Mouse (Mus musculus) MN1 (cell line): Measurements from ENCODE around the gene Ttc9c.

Source experiments
- DNase-seq: peaks from one replicate; pipeline ENCODE4 v3.0.0-alpha.2; 2016; ENCODE audit warnings: low spot score

Ttc9c gene

DNA sequence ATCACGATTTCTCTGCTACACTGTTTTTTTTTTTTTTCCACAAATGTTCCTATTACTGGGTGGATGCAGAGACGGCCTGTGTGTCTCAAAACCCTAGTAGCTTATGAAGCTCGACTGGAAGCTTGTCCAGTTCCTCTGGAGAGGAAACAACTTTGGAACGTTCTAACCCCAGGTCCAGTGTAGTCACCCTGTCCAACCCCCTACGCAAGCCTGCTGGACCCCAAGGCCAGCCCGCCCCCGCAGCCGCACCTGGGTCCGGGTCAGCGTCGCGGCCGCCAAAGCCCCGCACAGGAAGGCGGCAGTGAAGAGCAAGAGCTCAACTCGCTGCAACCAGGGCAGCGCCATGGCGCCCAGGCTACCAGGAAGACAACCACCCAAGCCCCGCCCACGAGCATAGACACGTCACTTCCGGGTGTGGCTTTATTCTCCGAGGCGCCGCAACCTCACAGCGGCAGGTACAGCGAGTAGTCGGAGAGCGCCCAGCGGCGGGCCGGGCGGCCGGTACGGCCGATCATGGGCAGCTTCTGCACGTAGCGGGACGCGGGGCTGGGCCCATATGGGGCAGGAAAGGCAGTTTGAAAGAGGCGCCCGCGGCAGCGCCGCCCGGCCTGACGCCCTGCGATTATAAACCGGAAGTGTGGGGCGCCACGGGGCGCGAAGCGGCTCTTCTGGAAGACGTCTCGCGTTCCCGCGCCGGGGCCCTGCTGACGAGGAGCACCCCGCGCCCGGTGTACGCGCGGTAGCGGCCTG is 44.9 kb downstream of the Ttc9c start, which contains the start of gene Tmem179b:
Tmem179b (minus strand) TSS at position 382 of the 750 bp plus-strand sequence.
- peak; percentile 89 for DNase-seq

GRCm38 (mm10) chr19:8773409-8773808 is 45.7 kb downstream of the Ttc9c start:
- no peak for DNase-seq

- no peak for DNase-seq
Observed at GRCm38 (mm10) chr19:8772996-8773395, 46.1 kb downstream of the Ttc9c start.

GRCm38 (mm10) chr19:8770567-8771270 is 48.4 kb downstream of the Ttc9c start, which contains the start of gene Tmem223:
Gene Tmem223 (plus strand): TSS chr19:8770996.
- DNase-seq, result no peak

GRCm38 (mm10) chr19:8765562-8765961 is 53.6 kb downstream of the Ttc9c start:
- no peak for DNase-seq

DNA sequence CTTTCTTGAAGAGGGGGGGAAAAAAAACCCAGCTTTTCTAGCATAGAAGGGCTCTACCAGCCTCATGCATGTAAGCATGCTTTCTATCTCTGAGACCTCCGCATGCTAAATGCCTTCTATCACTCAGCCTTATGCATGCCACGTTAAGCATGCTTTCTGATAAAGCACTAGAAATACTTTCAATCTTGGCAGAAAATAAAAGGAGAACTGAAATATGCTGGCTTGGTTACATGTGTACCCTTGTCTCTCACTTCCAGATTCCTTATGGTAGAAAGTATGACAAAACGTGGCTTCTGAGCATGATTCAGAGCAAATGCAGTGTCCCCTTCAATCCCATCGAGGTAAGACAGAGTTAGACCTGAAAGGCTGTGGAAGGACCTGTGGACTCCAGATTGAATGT is 55.9 kb downstream of the Ttc9c start:
- DNase-seq, result no peak

DNA sequence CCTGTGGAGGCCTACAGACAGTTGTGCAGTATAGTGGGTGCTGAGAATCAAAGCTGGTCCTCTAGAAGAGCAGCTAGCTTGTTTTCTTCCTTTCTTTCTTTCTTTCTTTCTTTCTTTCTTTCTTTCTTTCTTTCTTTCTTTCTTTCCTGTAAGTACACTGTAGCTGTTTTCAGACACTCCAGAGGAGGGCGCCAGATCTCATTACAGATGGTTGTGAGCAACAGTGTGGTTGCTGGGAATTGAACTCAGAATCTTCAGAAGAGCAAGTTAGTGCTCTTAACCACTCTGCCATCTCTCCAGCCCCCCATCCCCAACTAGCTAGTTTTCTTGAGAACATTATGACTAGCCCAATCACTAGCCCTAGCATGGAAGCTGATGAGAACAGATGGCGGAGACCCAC is 58.4 kb downstream of the Ttc9c start:
- no peak for DNase-seq
